Mouse (Mus musculus): Measurements from ENCODE around the gene Olfr311. TPM values are rescaled to one million over a fixed set of nuclear protein-coding genes. Genes with fewer than 3 reads are reported as not detected.

Olfr311 gene
- polyA plus RNA-seq, 1 experiment from 2014 or later = not detected

- Histone ChIP-seq H3K27ac (ENCODE audit: poor library complexity, severe bottlenecking) (no peak overlapping the region), H3K27me3 (replicated peaks) (no peaks in the 10 kb centered on the region), H3K9ac (no peak overlapping the region), H3K4me3 (no peak overlapping the region), H3K36me3 (peaks cover 25% of the 10 kb centered on the region), H3K4me1 (replicated peaks) (peaks cover 11% of the 10 kb centered on the region), H3K4me2 (no peak overlapping the region), H3K9me3 (replicated peaks) (no peaks in the 10 kb centered on the region)
- ATAC-seq (ENCODE audit: insufficient number of reproducible peaks, low FRiP score) = no peak
- WGBS = 80% methylated on average over 4 of the region's 4 CpGs
Observed at GRCm38 (mm10) chr11:58870961-58871360, 31.9 kb downstream of the Olfr311 start.

DNA sequence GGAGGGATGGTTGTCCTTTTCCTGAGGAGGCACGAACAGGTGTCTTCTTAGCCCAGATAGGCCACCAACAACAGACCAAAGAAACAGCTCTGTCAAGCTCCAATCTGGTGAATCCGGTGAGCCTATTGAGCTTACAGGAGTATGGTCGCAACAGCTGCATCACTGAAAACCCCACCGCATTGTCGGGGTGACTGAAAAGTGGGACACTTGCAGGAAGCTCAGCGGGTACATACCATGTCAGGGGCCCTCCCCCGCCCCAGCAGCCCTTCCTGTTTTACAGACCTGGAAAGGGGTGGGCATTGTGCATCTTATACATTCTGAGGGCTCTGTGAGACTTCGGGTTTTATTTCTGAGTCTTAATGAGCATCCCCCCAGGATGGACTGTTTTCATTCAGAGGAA lies 44.7 kb downstream of the Olfr311 start:
- 80% methylated on average over 8 of the region's 8 CpGs for WGBS
- H3K36me3 ChIP-seq = peaks cover 48% of the 10 kb centered on the region

GRCm38 (mm10) chr11:58890511-58890910 lies 51.5 kb downstream of the Olfr311 start:
- H3K27me3 ChIP-seq (replicated peaks) = no peaks in the 10 kb centered on the region
- H3K36me3 ChIP-seq = peaks cover 59% of the 10 kb centered on the region
- H3K4me1 ChIP-seq (replicated peaks) = no peaks in the 10 kb centered on the region
- no peak overlapping the region for H3K4me3 ChIP-seq
- no peak overlapping the region for H3K9ac ChIP-seq
- WGBS = 86% methylated on average over 10 of the region's 10 CpGs
- H3K27ac ChIP-seq (ENCODE audit: poor library complexity, severe bottlenecking) = no peak overlapping the region
- H3K4me2 ChIP-seq = no peak overlapping the region
- H3K9me3 ChIP-seq (replicated peaks) = no peaks in the 10 kb centered on the region
- ATAC-seq (ENCODE audit: insufficient number of reproducible peaks, low FRiP score) = no peak

More for the DNA sequence above, 44.7 kb downstream of the Olfr311 start:
- H3K9ac ChIP-seq = no peak overlapping the region
- no peak overlapping the region for H3K27ac ChIP-seq (ENCODE audit: poor library complexity, severe bottlenecking)
- H3K9me3 ChIP-seq (replicated peaks) = no peaks in the 10 kb centered on the region
- no peaks in the 10 kb centered on the region for H3K27me3 ChIP-seq (replicated peaks)
- H3K4me2 ChIP-seq = no peak overlapping the region
- H3K4me1 ChIP-seq (replicated peaks) = no peaks in the 10 kb centered on the region
- no peak for ATAC-seq (ENCODE audit: insufficient number of reproducible peaks, low FRiP score)
- no peak overlapping the region for H3K4me3 ChIP-seq

Other genes starting within 250 kb of the Olfr311 start
- not detected in 2 replicates for gene Olfr324, start 244.1 kb upstream of the Olfr311 start, polyA plus RNA-seq (2016; fragmentation: Nextera tagmentation; extraction: Ambion mirVana)
- gene 2210407C18Rik, start 223.2 kb upstream of the Olfr311 start, polyA plus RNA-seq (2016; fragmentation: Nextera tagmentation; extraction: Ambion mirVana) = not detected in 2 replicates
- not detected in 2 replicates for gene Olfr323, start 208.8 kb upstream of the Olfr311 start, polyA plus RNA-seq (2016; fragmentation: Nextera tagmentation; extraction: Ambion mirVana)
- 1.5 and 2.0 TPM in 2 replicates for gene Trim58, start 198.8 kb upstream of the Olfr311 start, polyA plus RNA-seq (2016; fragmentation: Nextera tagmentation; extraction: Ambion mirVana)
- gene Olfr322, start 180.5 kb upstream of the Olfr311 start, polyA plus RNA-seq (2016; fragmentation: Nextera tagmentation; extraction: Ambion mirVana) = not detected in 2 replicates
- not detected in 2 replicates for gene Olfr320, start 158.2 kb upstream of the Olfr311 start, polyA plus RNA-seq (2016; fragmentation: Nextera tagmentation; extraction: Ambion mirVana)
- not detected in 2 replicates for gene Olfr319, start 140.1 kb upstream of the Olfr311 start, polyA plus RNA-seq (2016; fragmentation: Nextera tagmentation; extraction: Ambion mirVana)
- not detected in 2 replicates for gene Olfr318, start 115.2 kb upstream of the Olfr311 start, polyA plus RNA-seq (2016; fragmentation: Nextera tagmentation; extraction: Ambion mirVana)
- not detected in 2 replicates for gene Olfr317, start 100.0 kb upstream of the Olfr311 start, polyA plus RNA-seq (2016; fragmentation: Nextera tagmentation; extraction: Ambion mirVana)
- not detected in 2 replicates for gene Olfr316, start 86.5 kb upstream of the Olfr311 start, polyA plus RNA-seq (2016; fragmentation: Nextera tagmentation; extraction: Ambion mirVana)
- not detected in 2 replicates for gene Olfr315, start 66.1 kb upstream of the Olfr311 start, polyA plus RNA-seq (2016; fragmentation: Nextera tagmentation; extraction: Ambion mirVana)
- 0.10 TPM in 1 of 2 replicates, not detected in the other for gene Olfr314, start 56.3 kb upstream of the Olfr311 start, polyA plus RNA-seq (2016; fragmentation: Nextera tagmentation; extraction: Ambion mirVana)
- gene Fam183b, start 37.3 kb upstream of the Olfr311 start, polyA plus RNA-seq (2016; fragmentation: Nextera tagmentation; extraction: Ambion mirVana) = 0.65 and 1.1 TPM in 2 replicates
- gene Olfr313, start 24.3 kb upstream of the Olfr311 start, polyA plus RNA-seq (2016; fragmentation: Nextera tagmentation; extraction: Ambion mirVana) = 0.18 TPM in 1 of 2 replicates, not detected in the other
- gene Olfr312, start 10.0 kb upstream of the Olfr311 start, polyA plus RNA-seq (2016; fragmentation: Nextera tagmentation; extraction: Ambion mirVana) = 0.10 and 0.12 TPM in 2 replicates
- 4.6 and 5.4 TPM in 2 replicates for gene Gm12258, start 7.9 kb downstream of the Olfr311 start, polyA plus RNA-seq (2016; fragmentation: Nextera tagmentation; extraction: Ambion mirVana)
- gene 2810021J22Rik, start 28.0 kb downstream of the Olfr311 start, polyA plus RNA-seq (2016; fragmentation: Nextera tagmentation; extraction: Ambion mirVana) = 3.6 and 4.8 TPM in 2 replicates
- 4.4 and 5.1 TPM in 2 replicates for gene Zfp39, start 65.0 kb downstream of the Olfr311 start, polyA plus RNA-seq (2016; fragmentation: Nextera tagmentation; extraction: Ambion mirVana)
- 0.11 and 0.13 TPM in 2 replicates for gene Btnl10, start 78.7 kb downstream of the Olfr311 start, polyA plus RNA-seq (2016; fragmentation: Nextera tagmentation; extraction: Ambion mirVana)
- 208 and 213 TPM in 2 replicates for gene Rnf187, start 99.7 kb downstream of the Olfr311 start, polyA plus RNA-seq (2016; fragmentation: Nextera tagmentation; extraction: Ambion mirVana)
- 8.5 and 11.6 TPM in 2 replicates for gene Hist3h2ba, start 109.7 kb downstream of the Olfr311 start, polyA plus RNA-seq (2016; fragmentation: Nextera tagmentation; extraction: Ambion mirVana)
- gene Hist3h2a, start 115.4 kb downstream of the Olfr311 start, polyA plus RNA-seq (2016; fragmentation: Nextera tagmentation; extraction: Ambion mirVana) = 26.5 and 28.4 TPM in 2 replicates
- 1.1 and 1.5 TPM in 2 replicates for gene Trim17, start 115.4 kb downstream of the Olfr311 start, polyA plus RNA-seq (2016; fragmentation: Nextera tagmentation; extraction: Ambion mirVana)
- 27.6 and 30.8 TPM in 2 replicates for gene Trim11, start 138.8 kb downstream of the Olfr311 start, polyA plus RNA-seq (2016; fragmentation: Nextera tagmentation; extraction: Ambion mirVana)